8 mouse cellular contexts compared by ENCODE assay signal in the genomic region with DNA sequence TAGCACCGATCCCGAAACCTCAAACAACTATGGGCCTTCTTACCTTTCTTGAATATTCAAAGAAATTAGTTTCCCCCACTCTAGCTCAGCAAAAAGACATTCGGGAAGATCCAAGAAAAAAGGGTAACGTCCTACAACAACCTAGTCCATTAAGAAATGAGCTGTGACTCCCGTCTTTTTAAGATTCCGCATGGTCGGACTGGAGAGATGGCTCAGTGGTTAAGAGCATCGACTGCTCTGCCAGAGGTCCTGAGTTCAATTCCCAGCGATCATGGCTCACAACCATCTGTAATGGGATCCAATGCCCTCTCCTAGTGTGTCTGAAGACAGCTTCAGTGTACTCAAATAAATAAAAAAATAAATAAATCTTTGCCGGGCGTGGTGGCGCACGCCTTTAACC. TPM values are rescaled to one million over a fixed set of nuclear protein-coding genes. Genes with fewer than 3 reads are reported as not detected.
DNase-seq lines count a peak whose midpoint lies in the region; ATAC-seq and TF ChIP-seq lines count a peak whose summit lies in the region.

No protein-coding gene starts in this region.

- H3K4me1 ChIP-seq in lung, embryonic 14.5 days (ENCODE audit: insufficient read depth) = no peaks in the 10 kb centered on the region
- H3K4me1 ChIP-seq in embryonic facial prominence, embryonic 12.5 days = peaks cover 11% of the 10 kb centered on the region; the same call in 1 of the 2 replicates
- H3K4me1 ChIP-seq in intestine, embryonic 16.5 days (ENCODE audit: control insufficient read depth, insufficient read depth, low read length) = peaks cover 18% of the 10 kb centered on the region
- peaks cover 42% of the 10 kb centered on the region for H3K4me1 ChIP-seq in neural tube, embryonic 13.5 days (replicated peaks)

- peaks cover 16% of the 10 kb centered on the region for H3K36me3 ChIP-seq in lung, embryonic 14.5 days (ENCODE audit: insufficient read depth)
- H3K36me3 ChIP-seq in embryonic facial prominence, embryonic 12.5 days = peaks cover 9% of the 10 kb centered on the region
- H3K36me3 ChIP-seq in intestine, embryonic 16.5 days (ENCODE audit: control insufficient read depth, insufficient read depth, low read length) = peaks cover 8% of the 10 kb centered on the region; the same call in 1 of the 2 replicates
- peaks cover 19% of the 10 kb centered on the region for H3K36me3 ChIP-seq in neural tube, embryonic 13.5 days

- H3K4me3 ChIP-seq in lung, embryonic 14.5 days (ENCODE audit: low read depth, low read length) = peak overlapping the region; percentile 78
- peak overlapping the region; percentile 90 for H3K4me3 ChIP-seq in embryonic facial prominence, embryonic 12.5 days
- H3K4me3 ChIP-seq in intestine, embryonic 16.5 days (ENCODE audit: low read length) = peak overlapping the region; percentile 73
- peak overlapping the region; percentile 75 for H3K4me3 ChIP-seq in neural tube, embryonic 13.5 days

- peak overlapping the region; percentile 79 for H3K27ac ChIP-seq in lung, embryonic 14.5 days (ENCODE audit: low read depth)
- H3K27ac ChIP-seq in embryonic facial prominence, embryonic 12.5 days = peak overlapping the region; percentile 99; the same call in 1 of the 2 replicates
- H3K27ac ChIP-seq in intestine, embryonic 16.5 days (ENCODE audit: low read length) = peak overlapping the region; percentile 84; the same call in 1 of the 2 replicates
- H3K27ac ChIP-seq in neural tube, embryonic 13.5 days (replicated peaks) = peak overlapping the region; percentile 98

- WGBS in lung, embryonic 14.5 days = 38% methylated on average over 13 of the region's 13 CpGs
- 39% methylated on average over 13 of the region's 13 CpGs for WGBS in embryonic facial prominence, embryonic 12.5 days
- 41% methylated on average over 13 of the region's 13 CpGs for WGBS in intestine, embryonic 16.5 days
- 42% methylated on average over 13 of the region's 13 CpGs for whole genome bisulfite sequencing in neural tube, embryonic 13.5 days

- intact Hi-C loops in left cerebral cortex, postnatal 36 days (cut with DNase I) = loop anchor here (5.0 to 10.0 kb wide), 2 partner anchors 77 to 91 kb away; no protein-coding TSS in a partner anchor

- H3K27me3 ChIP-seq in lung, embryonic 14.5 days (ENCODE audit: insufficient read depth, low read length) = no peaks in the 10 kb centered on the region
- peaks cover 11% of the 10 kb centered on the region for H3K27me3 ChIP-seq in embryonic facial prominence, embryonic 12.5 days
- no peaks in the 10 kb centered on the region for H3K27me3 ChIP-seq in intestine, embryonic 16.5 days (replicated peaks; ENCODE audit: control insufficient read depth, insufficient read depth, low read length)
- H3K27me3 ChIP-seq in neural tube, embryonic 13.5 days = peaks cover 8% of the 10 kb centered on the region

- no peak for DNase-seq in lung, embryonic 14.5 days
- DNase-seq in lung, postnatal 36 days = no peak
- DNase-seq in ovary, postnatal 10 days (ENCODE audit: low spot score) = no peak
- DNase-seq in adrenal gland, postnatal 36 days = no peak
- DNase-seq in left cerebral cortex, postnatal 36 days (ENCODE audit: low spot score in 2 of 2) = no peak

- TF ChIP-seq CTCF in lung, embryonic 14.5 days (IDR thresholded peaks at IDR 0.05; ENCODE audit: low read depth) = no peak

- no peaks in the 10 kb centered on the region for H3K9me3 ChIP-seq in lung, embryonic 14.5 days (ENCODE audit: low read depth, low read length)
- H3K9me3 ChIP-seq in embryonic facial prominence, embryonic 12.5 days = no peaks in the 10 kb centered on the region
- no peaks in the 10 kb centered on the region for H3K9me3 ChIP-seq in intestine, embryonic 16.5 days (ENCODE audit: control insufficient read depth, low read length)
- no peaks in the 10 kb centered on the region for H3K9me3 ChIP-seq in neural tube, embryonic 13.5 days

- no peak for ATAC-seq in lung, embryonic 14.5 days (ENCODE audit: insufficient read depth)
- ATAC-seq in embryonic facial prominence, embryonic 12.5 days (ENCODE audit: insufficient number of reproducible peaks, insufficient read depth, low FRiP score, low TSS enrichment) = no peak
- ATAC-seq in intestine, embryonic 16.5 days = no peak; the same call in 1 of the 2 replicates
- ATAC-seq in neural tube, embryonic 13.5 days (ENCODE audit: low read depth) = no peak; the same call in 1 of the 2 replicates

- peak overlapping the region; percentile 57 for H3K9ac ChIP-seq in lung, embryonic 14.5 days
- H3K9ac ChIP-seq in embryonic facial prominence, embryonic 12.5 days = peak overlapping the region; percentile 94
- peak overlapping the region; percentile 97 for H3K9ac ChIP-seq in intestine, embryonic 16.5 days (ENCODE audit: low read depth, low read length)
- peak overlapping the region; percentile 78 for H3K9ac ChIP-seq in neural tube, embryonic 13.5 days

- H3K4me2 ChIP-seq in lung, embryonic 14.5 days = peak overlapping the region; percentile 84
- peak overlapping the region; percentile 88 for H3K4me2 ChIP-seq in embryonic facial prominence, embryonic 12.5 days (replicated peaks)
- peak overlapping the region; percentile 58 for H3K4me2 ChIP-seq in intestine, embryonic 16.5 days (ENCODE audit: low read depth, low read length)
- H3K4me2 ChIP-seq in neural tube, embryonic 13.5 days = peak overlapping the region; percentile 60

RNA-seq across cellular contexts. Expression of gene Zfp384, which starts 0.9 kb away (rescaled TPM):
- 13.2 and 14.8 TPM in 2 replicates for polyA plus RNA-seq in lung, embryonic 14.5 days (2014; fragmentation: Nextera tagmentation; extraction: Ambion mirVana)
- 22.3 and 24.4 TPM in 2 replicates for polyA plus RNA-seq in embryonic facial prominence, embryonic 12.5 days (2016; fragmentation: Nextera tagmentation; extraction: Ambion mirVana)
- polyA plus RNA-seq in intestine, embryonic 16.5 days (2015; fragmentation: Nextera tagmentation; extraction: Ambion mirVana) = 8.9 and 10.3 TPM in 2 replicates
- 20.0 and 23.2 TPM in 2 replicates for polyA plus RNA-seq in neural tube, embryonic 13.5 days (2015; fragmentation: Nextera tagmentation; extraction: Ambion mirVana)
- 10 to 100 TPM; 41.3 to 53.8 TPM for total RNA-seq in adrenal gland, postnatal 36 days (2021)
- 10 to 100 TPM; 33.3 to 52.7 TPM for total RNA-seq in left cerebral cortex, postnatal 36 days (2021)

RNA-seq across cellular contexts. Expression of gene Pianp, which starts 11.6 kb away (rescaled TPM):
- polyA plus RNA-seq in lung, embryonic 14.5 days (2014; fragmentation: Nextera tagmentation; extraction: Ambion mirVana) = 0.39 and 0.59 TPM in 2 replicates
- 5.5 and 6.2 TPM in 2 replicates for polyA plus RNA-seq in embryonic facial prominence, embryonic 12.5 days (2016; fragmentation: Nextera tagmentation; extraction: Ambion mirVana)
- polyA plus RNA-seq in intestine, embryonic 16.5 days (2015; fragmentation: Nextera tagmentation; extraction: Ambion mirVana) = 1.9 and 2.0 TPM in 2 replicates
- 28.4 and 28.9 TPM in 2 replicates for polyA plus RNA-seq in neural tube, embryonic 13.5 days (2015; fragmentation: Nextera tagmentation; extraction: Ambion mirVana)
- 1 to 10 TPM; 2.1 to 3.4 TPM for total RNA-seq in adrenal gland, postnatal 36 days (2021)
- total RNA-seq in left cerebral cortex, postnatal 36 days (2021) = 100 to 1,000 TPM; 179 to 184 TPM

RNA-seq across cellular contexts. Expression of gene Ing4, which starts 31.5 kb away (rescaled TPM):
- polyA plus RNA-seq in lung, embryonic 14.5 days (2014; fragmentation: Nextera tagmentation; extraction: Ambion mirVana) = 97.9 and 101 TPM in 2 replicates
- 165 and 176 TPM in 2 replicates for polyA plus RNA-seq in embryonic facial prominence, embryonic 12.5 days (2016; fragmentation: Nextera tagmentation; extraction: Ambion mirVana)
- polyA plus RNA-seq in intestine, embryonic 16.5 days (2015; fragmentation: Nextera tagmentation; extraction: Ambion mirVana) = 96.0 and 105 TPM in 2 replicates
- polyA plus RNA-seq in neural tube, embryonic 13.5 days (2015; fragmentation: Nextera tagmentation; extraction: Ambion mirVana) = 147 and 148 TPM in 2 replicates
- 10 to 100 TPM; 54.4 to 79.5 TPM for total RNA-seq in adrenal gland, postnatal 36 days (2021)
- 10 to 100 TPM; 55.2 to 63.9 TPM for total RNA-seq in left cerebral cortex, postnatal 36 days (2021)

RNA-seq across cellular contexts. Expression of gene Acrbp, which starts 41.4 kb away (rescaled TPM):
- polyA plus RNA-seq in lung, embryonic 14.5 days (2014; fragmentation: Nextera tagmentation; extraction: Ambion mirVana) = 13.6 TPM in 2 replicates
- 17.6 and 21.0 TPM in 2 replicates for polyA plus RNA-seq in embryonic facial prominence, embryonic 12.5 days (2016; fragmentation: Nextera tagmentation; extraction: Ambion mirVana)
- polyA plus RNA-seq in intestine, embryonic 16.5 days (2015; fragmentation: Nextera tagmentation; extraction: Ambion mirVana) = 9.8 and 10.6 TPM in 2 replicates
- polyA plus RNA-seq in neural tube, embryonic 13.5 days (2015; fragmentation: Nextera tagmentation; extraction: Ambion mirVana) = 19.0 and 21.0 TPM in 2 replicates
- total RNA-seq in adrenal gland, postnatal 36 days (2021) = 1 to 10 TPM; 6.9 to 7.1 TPM
- total RNA-seq in left cerebral cortex, postnatal 36 days (2021) = 10 to 100 TPM in 1 of 2 experiments, 1 to 10 TPM in 1; 8.3 to 13.4 TPM

RNA-seq across cellular contexts. Expression of gene Cops7a, which starts 42.7 kb away (rescaled TPM):
- polyA plus RNA-seq in lung, embryonic 14.5 days (2014; fragmentation: Nextera tagmentation; extraction: Ambion mirVana) = 147 and 155 TPM in 2 replicates
- polyA plus RNA-seq in embryonic facial prominence, embryonic 12.5 days (2016; fragmentation: Nextera tagmentation; extraction: Ambion mirVana) = 119 and 121 TPM in 2 replicates
- 170 and 176 TPM in 2 replicates for polyA plus RNA-seq in intestine, embryonic 16.5 days (2015; fragmentation: Nextera tagmentation; extraction: Ambion mirVana)
- 85.4 and 96.4 TPM in 2 replicates for polyA plus RNA-seq in neural tube, embryonic 13.5 days (2015; fragmentation: Nextera tagmentation; extraction: Ambion mirVana)
- 100 to 1,000 TPM; 121 to 176 TPM for total RNA-seq in adrenal gland, postnatal 36 days (2021)
- total RNA-seq in left cerebral cortex, postnatal 36 days (2021) = 100 to 1,000 TPM; 153 to 170 TPM
